Mouse (Mus musculus) embryo, embryonic 10 days (tissue): ENCODE data around the gene Podn.

Source experiments
- DNase-seq: peaks from one replicate; pipeline ENCODE4 v3.0.0-alpha.2; 2015; ENCODE audit warnings: low spot score

The Podn gene

GRCm38 (mm10) chr4:108077224-108077955, 18.9 kb downstream of the Podn start:
- DNase-seq, result no peak

DNA sequence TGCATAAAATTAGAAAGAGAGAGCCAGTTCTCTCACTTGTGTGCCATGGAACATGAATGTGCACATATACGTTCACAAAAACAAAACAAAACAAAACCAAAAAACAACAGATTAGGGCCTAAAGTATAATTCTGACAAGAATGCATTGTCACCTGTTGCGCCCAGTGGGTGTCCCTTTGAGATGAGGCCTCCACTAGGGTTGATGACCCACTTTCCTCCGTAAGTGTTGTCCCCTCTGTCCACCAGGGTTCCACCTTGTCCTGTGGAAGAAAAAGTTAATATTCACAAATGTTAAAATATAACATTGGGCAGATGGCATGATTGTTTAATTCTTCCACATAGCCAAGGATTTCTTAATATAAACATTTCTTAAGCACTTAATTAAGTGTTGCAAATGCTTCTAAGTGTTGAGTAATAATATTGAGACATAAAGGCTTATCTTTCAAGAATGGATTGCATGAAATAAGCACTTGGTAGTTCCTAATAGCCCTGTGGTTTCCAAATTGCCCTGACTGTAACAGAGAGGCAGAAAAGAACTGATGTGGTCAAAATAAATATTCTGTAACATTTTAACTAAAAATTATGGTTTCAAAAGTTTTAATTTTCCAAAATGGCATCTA, 21.9 kb downstream of the Podn start:
- DNase-seq, result no peak

DNA sequence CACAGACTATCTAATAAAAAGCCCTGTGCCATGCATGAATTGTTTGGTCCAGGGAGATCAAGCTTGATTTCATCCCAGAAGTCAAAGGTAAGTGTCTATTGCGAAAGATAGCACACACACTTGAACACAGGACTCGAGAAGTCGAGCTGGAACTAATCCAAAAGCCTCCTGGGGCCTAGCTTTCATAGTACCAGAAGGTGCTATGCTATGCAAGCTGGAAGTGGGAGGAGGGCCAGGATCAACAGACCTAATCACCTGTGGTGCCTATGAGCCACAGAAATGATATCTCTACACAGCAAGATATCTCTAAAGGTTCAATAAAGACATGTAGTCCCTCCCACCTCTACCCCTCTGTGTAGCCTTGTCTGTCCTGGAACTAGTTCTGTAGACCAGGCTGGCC, 24.2 kb downstream of the Podn start:
- no peak for DNase-seq

DNA sequence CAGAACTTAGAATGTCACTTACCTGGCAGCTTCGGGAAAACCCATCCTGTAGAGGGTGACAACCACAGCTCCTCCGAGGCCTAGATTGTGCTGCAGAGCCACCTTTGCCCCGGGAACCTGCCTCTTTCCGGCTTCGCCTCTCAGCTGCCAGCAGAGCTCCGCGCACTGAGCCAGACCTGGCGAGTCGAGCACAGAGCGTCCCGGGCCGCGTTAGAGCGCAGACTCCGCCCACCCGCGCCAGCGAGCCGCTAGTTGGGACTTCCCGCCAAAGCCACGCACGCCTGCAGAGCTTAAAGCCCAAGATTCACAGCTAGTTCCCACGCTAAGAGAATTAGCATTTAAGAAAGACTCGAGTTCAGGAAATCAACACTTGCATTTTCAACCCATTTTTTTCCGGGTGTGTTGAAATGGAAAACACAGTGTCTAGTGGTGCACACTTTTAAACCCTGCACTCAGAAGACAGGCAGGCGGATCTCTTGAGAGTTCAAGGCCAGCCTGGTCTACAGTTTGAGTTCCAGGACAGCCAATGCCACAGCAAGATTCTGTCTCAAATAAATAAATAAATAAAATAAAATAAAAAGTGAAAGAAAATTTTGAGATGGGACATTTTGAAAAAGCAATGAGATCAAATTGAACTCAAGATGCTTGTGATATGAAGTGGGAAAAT, 24.9 kb downstream of the Podn start:
- peak; percentile 99 for DNase-seq

GRCm38 (mm10) chr4:108070723-108071122, 25.5 kb downstream of the Podn start:
- no peak for DNase-seq

DNA sequence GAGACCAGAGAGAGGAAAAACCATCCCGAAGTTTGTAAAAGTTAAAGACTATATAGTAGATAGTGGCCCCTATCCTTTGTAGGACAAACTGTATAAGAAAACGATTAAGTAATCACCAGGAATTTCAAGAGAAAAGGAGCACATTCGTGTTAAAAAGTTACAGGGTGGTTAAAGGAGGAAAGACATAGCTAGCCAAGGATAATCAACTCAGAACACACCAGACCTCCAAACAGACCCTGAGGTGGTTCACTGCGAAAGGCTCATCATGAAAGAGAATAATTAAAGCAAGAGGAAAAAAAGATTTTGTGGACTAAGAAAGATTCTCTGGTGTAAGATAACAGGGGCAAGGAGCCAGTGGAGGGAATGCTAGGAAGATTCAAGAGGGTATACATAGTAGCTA, 26.0 kb downstream of the Podn start:
- no peak for DNase-seq

DNA sequence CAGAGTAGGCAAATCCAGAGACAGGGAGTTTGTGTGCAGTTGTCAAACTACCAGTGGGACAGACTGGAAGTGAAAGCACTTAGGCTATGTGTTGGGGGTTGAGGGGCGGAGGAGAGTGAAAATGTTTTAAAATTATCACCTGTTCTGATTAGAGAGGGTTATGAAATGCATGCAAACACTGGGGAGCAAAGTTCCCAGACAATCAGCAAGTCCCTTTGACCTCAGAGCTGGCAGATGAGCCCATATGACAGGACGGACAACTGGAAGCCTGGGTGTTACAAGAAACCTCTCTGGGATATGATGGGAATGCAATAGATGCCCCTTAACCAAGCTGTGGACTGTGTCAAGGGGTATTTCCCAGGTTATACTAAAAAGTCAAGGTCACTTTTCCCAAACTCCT, 28.2 kb downstream of the Podn start:
- no peak for DNase-seq

- DNase-seq, result no peak
Observed at GRCm38 (mm10) chr4:108067261-108067660, 29.0 kb downstream of the Podn start.

- no peak for DNase-seq
Observed at GRCm38 (mm10) chr4:108066569-108066968, 29.7 kb downstream of the Podn start.

GRCm38 (mm10) chr4:108065176-108065844, 30.9 kb downstream of the Podn start:
- DNase-seq, result no peak

- no peak for DNase-seq
Observed at GRCm38 (mm10) chr4:108063616-108064015, 32.6 kb downstream of the Podn start.

DNA sequence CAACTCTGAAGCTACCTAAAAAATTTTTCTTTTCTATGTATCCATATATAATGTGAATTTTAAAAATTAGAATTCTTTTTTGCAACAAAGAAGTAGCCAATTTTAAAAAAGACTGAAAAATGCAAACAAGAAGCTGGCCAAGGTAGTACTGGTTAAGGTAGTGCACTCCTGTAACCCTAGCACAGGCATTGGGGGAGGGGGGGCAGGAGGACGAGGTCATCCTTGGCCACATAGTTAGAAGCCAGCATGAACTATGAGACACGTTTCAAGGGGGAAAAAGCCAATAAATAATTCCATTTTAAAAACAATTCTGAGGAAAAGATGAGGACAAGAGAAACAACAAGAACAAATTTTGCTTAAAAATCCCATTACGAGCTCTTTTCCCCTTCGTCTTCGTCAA, 33.7 kb downstream of the Podn start:
- no peak for DNase-seq

GRCm38 (mm10) chr4:108060774-108061173, 35.5 kb downstream of the Podn start:
- DNase-seq, result no peak

DNA sequence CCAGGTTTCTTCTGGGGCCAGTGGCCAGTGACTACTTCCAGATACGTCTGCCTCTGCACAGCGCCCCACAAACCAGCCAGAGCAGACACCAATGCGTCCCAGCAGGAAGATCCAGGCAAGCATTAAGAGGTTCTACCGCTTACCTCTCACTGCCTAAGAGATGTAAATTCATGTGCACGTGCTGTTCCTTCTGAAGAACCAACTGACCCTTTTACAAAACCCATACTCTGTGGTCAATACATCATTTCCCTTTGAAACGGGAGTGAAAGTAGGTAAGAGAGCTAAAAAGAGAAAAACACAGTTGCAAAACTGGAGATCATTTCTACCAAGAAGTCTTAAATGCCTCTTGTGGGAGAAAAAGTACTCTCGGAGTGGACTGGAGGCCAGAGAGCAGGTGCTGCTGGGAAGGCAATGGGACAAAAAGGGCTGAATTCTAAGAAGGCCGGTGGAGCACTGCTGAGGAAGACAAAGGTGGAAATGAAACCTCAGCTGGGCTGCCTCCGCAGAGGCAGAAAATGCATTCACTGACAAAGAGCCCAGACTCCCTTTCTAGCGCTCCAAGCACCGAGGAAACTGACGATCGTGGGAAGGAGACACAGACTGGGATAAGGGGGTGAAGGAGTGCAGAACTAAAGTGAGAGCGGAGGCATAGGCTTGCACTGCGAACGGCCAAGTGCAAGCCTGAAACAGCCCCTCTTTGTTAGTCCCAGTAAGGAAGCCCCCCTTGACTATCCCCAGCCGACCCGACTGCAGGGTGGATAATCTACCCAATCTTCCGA, 36.5 kb downstream of the Podn start:
- no peak for DNase-seq

- no peak for DNase-seq
Observed at GRCm38 (mm10) chr4:108058166-108058565, 38.1 kb downstream of the Podn start.

DNA sequence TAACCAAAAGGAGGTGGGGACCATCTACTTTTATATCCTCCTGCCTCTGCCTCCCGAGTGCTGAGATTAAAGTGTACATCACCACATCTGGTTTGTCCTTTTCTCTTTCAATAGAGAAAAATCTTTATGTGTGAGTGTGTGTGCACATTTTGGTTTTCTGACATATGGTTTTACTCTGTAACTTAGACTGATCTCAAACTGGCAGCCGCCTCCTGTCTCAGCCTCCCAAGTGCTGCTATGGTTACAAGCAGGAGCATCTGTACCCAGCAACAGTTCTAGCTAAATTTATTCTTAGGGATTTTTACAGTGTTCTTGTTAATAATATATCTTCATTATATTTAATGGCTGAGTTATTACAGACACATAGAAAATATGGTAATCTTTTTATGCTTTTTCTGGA, 39.0 kb downstream of the Podn start:
- DNase-seq, result no peak

DNA sequence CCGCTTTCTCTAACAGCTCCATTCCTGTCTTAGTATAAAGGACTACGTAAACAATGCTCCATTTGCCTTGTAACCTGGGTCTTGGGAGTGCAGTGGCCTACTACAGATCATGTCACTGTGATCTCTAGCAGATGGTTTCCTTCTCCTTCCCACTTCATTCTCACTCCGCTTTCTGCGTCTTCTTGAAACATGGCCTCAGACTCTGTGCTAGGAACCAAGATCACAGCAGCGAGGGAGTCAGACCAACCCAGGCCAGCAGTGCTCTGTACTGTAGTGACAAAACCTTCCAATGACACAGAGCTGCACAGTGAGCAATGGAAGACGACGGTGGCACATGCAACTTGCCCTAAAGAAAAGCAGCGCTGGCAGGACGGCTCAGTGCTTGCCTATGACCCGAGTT, 40.4 kb downstream of the Podn start:
- DNase-seq, result no peak

- DNase-seq, result no peak
Observed at GRCm38 (mm10) chr4:108052673-108053072, 43.6 kb downstream of the Podn start.

DNA sequence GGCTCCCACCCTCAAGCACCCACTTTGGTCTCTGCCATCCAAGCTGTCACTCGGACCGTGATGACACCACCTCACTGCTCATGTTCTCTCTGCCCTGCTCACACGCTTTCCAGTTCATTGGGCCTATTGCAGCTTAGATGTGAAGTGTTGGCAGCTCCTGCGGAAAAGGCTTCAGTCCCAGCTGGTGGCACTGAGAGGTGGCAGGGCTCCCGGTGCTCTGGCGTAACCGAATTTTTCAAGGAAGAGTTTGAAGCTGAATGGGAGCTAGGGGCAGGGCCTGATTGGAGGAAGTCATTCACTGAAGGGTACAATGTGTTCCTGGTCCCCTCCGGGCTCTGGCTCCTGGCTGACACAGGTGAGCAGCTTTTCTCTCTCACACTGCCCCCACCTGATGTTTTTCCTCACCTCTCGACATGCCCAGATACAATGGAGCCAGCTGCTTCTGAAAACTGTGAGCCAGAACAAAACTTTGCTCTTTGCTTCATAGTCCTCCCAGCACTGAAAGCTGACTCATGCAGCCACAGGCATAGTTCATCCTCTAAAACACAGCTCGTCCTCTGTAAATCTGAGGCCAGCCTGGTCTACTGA, 44.5 kb downstream of the Podn start:
- no peak for DNase-seq

DNA sequence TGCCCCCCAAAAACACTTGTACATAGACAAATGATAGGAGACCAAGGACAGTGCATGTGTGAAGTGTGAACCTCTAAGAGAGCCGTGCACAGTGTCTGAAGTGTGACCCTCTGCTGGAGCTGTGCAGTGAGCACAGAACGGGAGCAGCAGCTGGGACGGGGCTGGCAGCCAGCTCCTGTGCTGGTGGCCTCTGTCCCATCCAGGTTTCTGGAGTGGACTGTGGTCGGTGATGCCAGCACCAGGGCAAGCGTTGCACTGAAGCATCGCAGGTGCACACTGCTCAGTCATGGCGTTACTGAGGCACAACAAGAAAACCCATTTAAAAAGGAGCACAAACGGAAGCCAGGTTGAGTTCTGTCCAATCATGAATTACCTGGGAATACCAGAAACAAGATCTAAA, 50.1 kb downstream of the Podn start:
- DNase-seq, result no peak
